Mouse (Mus musculus) 3T3-L1 (cell line): ENCODE data around the gene Gm20917.
"Not testable (repeated sequence)": the region's sequence is repeated elsewhere in the genome, so short reads cannot be mapped to it uniquely, and the experiment has no call there.

Source experiments
- DNase-seq: peaks from one replicate; pipeline ENCODE4 v3.0.0-alpha.2; 2015; ENCODE audit warnings: low read depth, low spot score

Gm20917 gene

GRCm38 (mm10) chrY:79151022-79151421, at the start of gene Gm20917:
Gene Gm20917 (minus strand): TSS chrY:79151122.
- not testable (repeated sequence) for DNase-seq
